Mouse (Mus musculus): Measurements from ENCODE around the gene Tubal3.

Gene Tubal3

GRCm38 (mm10) chr13:3913504-3913903 lies 4.6 kb upstream of the Tubal3 start:
- in situ Hi-C loops (cut with MboI, MseI), result loop anchor here (25.0 kb wide), 1 partner anchor 501 kb away; no protein-coding TSS in a partner anchor

DNA sequence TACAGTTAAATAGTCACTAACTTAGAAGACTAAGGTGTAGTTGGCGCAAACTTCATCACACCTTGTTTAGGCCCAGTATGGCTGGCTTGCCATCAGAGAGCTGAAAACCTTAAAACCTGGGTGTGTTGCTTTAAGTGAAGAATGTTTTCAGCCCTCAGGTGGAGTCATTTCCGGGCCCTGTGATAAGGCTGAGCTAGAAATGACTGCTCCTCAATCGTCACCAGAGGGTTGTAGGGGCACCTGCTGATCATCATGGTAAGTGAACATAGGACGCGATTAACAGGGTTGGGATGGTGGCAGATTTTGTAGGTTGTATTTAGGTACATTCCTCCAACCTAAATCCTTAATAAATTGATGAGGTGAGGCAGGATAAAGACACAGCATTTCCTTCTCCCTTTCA lies 6.4 kb downstream of the Tubal3 start:
- in situ Hi-C loops (cut with MboI, MseI), result loop anchor here (25.0 kb wide), 1 partner anchor 512 kb away; no protein-coding TSS in a partner anchor

DNA sequence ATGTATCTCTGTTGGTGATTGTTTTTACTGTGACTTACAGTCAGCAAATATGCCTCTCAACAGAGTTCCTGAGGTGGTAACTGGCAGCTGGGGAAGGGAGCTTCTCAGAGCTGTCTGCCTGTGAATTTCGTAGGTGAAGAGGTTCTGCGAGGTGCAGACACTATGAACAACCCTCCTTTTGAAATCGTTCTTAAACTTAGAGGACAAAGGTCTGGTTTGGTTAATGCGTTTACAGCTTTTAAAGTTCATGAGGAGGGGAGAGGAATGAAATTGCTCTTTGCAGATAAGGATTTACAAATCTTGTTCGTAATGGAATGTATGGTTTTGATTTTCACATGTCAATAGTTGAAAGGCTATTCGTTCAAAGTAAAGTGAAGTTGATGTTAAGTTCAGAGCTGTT lies 7.6 kb downstream of the Tubal3 start:
- in situ Hi-C loops (cut with MboI, MseI), result no loop called here

DNA sequence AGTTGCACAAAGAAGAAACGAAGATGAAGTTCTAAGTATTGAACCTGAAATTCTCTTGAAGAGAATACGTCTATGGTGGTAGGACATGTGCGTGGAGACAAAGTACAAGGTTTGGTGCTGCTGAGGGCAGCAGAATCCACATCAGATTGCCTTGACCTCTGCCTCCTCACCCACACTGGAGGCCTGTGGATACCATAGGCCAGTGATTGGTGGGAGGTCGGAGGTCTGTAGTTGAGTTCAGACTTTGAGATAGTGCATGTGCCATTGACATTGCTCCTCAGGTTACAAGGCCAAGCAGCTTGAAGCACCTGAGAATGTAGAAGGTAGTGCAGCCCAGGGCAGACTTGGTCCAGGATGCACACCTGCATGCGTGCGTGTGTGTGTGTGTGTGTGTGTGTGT lies 8.0 kb downstream of the Tubal3 start:
- in situ Hi-C loops (cut with MboI, MseI), result no loop called here

GRCm38 (mm10) chr13:3944699-3945098 lies 26.6 kb downstream of the Tubal3 start:
- in situ Hi-C loops (cut with MboI, MseI), result no loop called here

- in situ Hi-C loops (cut with MboI, MseI), result no loop called here
Observed at GRCm38 (mm10) chr13:3945249-3945648, 27.2 kb downstream of the Tubal3 start, which contains the start of gene Ucn3. Gene Ucn3, minus strand, starts transcription at chr13:3945349.

- in situ Hi-C loops (cut with MboI, MseI), result no loop called here
Observed at GRCm38 (mm10) chr13:3947267-3947666, 29.2 kb downstream of the Tubal3 start.

DNA sequence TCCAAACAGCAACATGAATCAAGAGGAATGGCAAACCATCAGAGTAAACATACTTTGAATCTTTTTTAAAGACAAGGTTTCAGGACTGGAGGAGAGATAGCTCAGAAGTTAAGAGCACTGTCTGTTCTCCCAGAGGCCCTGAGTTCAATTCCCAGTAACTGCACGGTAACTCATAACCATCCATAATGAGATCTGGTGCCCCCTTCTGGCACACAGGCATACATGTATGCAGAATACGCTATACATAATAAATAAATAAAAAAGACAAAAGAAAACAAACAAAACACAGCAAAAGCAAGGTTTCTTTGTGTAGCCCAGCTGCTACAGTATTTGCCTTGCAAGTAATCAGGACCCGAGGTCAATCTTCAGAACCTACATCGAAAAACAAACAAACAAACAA lies 31.4 kb downstream of the Tubal3 start:
- in situ Hi-C loops (cut with MboI, MseI), result no loop called here

DNA sequence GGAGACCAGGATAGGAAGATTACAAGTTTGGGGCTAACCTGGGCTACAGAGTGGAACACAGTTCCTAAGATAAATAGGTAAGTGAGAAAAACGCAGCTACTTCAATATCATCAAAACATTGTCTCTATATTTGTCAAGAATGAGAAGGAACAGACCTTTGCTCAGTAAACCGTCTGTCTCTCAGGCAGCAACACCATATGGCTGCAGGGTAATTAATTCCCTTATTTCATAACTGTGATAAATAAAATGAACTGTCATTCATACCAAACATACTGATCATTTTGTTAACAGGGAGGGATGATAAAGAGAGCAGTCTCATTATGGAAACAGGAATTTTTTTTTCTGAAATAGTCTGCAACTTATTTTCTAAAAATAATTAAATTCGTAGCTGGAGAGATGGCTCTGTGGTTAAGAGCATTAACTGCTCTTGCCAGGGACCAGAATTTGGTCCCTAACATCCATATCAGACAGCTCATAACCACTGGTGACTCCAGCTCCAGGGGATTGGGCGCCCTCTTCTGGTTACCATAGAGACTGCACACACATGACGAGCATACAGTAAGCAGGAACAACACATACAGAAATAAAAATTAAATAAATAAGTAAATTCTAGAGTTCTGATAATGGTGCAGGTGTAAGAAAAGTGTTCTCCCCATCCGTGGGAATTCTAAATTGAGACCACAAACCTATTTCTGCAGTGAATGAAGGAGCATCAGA lies 33.3 kb downstream of the Tubal3 start:
- in situ Hi-C loops (cut with MboI, MseI), result no loop called here

DNA sequence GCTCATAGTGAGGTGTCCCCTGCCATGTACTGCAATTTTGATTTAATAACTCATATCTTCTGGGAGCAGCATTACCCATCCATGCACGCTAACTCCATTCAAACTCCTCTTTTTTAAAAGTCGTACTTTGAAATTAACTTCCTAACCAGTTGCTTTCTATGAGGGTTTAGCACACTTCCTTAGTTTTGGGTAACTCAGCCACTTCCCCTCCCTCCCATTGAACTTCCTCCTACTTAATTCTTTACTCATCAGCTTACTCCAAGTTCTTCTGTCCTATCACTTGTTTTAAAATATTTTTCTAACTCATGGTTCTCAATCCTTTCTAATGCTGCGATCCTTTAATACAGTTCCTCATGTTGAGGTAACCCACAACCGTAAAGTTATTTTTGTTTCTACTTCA lies 50.8 kb downstream of the Tubal3 start:
- in situ Hi-C loops (cut with MboI, MseI), result no loop called here
